Mouse (Mus musculus): ENCODE measurements around the gene Hrct1. TPM values are rescaled to one million over a fixed set of nuclear protein-coding genes. Genes with fewer than 3 reads are reported as not detected.

The Hrct1 gene
- polyA plus RNA-seq, 1 experiment from 2014 or later: 0.25 TPM

DNA sequence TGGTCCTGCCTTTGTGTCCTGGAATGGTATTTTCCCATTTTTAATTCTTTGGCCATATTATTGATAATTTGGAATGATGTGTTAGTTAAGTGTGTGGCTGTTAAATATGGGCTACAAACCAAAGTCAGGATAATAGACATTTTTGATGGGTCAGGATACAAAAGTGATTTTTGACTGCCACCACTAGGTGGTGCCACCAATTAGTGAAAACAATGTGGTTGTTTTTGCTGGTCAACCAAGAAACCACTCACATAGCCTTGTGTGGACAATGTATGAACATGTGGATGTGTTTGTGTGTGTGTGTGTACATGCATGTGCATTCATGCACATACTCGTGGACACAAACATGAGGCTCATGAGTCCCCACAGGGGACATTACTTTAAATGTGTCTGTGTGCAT lies 2.2 kb upstream of the Hrct1 start:
- Histone ChIP-seq H3K36me3 (ENCODE audit: control insufficient read depth, insufficient read depth, low read length) (no peaks in the 10 kb centered on the region), H3K27me3 (ENCODE audit: control insufficient read depth, insufficient read depth, low read length) (no peaks in the 10 kb centered on the region), H3K27ac (ENCODE audit: low read depth, low read length) (no peak overlapping the region), H3K4me3 (ENCODE audit: low read depth, low read length) (no peak overlapping the region), H3K9me3 (ENCODE audit: control insufficient read depth, low read length) (no peaks in the 10 kb centered on the region), H3K4me1 (ENCODE audit: control insufficient read depth, insufficient read depth, low read length) (no peaks in the 10 kb centered on the region), H3K4me2 (no peak overlapping the region), H3K9ac (ENCODE audit: low read length) (no peak overlapping the region)
- 30% methylated on average over 1 of the region's 1 CpGs for WGBS
- DNase-seq (ENCODE audit: low spot score, missing footprints): peak; percentile 90
- ATAC-seq (ENCODE audit: low FRiP score): no peak

DNA sequence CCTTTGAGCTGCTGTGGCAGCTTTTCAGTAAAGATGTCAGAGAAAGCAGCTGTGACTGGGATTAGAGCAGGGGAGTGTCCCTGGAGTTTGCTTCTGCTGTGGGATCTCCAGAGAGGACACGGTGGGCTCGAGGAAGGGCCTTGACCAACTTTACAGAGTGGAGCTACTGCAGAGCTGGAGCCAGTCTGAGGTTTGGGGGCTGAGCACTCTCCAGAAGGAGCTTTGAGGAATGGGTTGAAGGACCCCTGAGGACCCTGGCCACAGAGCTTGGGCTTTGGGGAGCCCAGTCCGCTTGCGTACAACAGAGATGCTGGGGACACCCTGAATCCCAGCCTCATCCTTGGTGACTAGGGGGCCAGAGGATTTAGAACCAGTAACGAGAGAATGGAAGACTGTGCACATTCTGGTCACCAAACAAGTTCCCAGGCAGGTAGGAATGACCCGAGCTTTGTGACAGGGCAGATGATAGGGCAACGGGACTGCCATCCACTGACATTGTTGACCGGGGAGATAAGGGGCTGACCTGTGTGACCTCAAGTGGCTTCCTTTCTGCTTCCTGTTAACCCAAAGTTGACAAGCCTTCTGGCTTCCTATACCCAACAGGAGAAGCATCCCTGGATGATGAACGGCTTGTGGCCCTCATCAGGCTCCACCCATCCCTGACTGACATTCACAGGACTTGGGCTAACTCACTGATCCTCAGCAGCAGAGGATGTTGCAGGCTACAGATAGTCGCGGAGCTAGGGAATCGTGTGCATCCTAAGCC lies 577 bp upstream of the Hrct1 start:
- WGBS: 74% methylated on average over 12 of the region's 12 CpGs

DNA sequence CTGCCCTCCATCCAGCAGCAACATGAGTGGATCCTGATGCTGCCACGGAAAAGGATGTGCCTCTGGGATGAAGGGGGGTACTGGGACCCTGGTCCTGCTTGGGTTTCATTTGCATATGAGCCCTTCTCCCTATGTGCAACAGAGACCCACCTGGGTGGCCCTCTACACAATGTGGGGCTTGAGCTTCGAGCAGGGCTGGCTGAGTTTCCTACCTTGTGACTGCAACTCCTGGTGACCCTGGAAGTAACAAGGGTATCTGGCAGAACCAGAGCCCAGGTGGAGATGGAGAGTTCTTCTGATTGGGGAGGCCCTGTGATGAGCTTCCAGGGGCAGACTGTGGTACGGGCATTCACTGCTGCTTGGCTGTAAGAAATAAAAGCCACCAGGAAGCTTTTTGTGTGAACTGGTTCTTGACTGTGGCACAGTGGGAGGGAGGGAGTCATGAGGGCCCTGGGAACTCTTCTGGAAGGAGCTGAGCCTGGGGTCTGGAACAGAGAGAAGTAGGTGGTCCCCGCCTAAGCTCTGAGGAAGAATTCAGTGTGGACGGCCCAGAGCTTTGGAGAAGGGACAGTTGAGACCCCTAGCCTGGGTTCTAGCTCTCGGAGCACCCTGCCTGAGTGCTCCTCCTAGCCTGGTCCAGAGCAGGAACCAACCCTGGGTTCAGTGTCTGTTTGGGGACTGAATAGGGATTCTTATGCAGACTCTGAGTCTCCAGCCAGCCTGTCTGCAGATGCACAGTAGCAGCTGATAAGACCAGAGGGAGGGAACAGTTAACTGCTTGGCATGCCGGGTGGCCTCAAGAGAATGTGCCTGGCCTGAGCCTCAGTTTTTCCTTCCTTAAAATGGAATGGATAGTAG lies 959 bp downstream of the Hrct1 start:
- Histone ChIP-seq H3K4me3 (ENCODE audit: low read depth, low read length) (no peak overlapping the region), H3K9ac (ENCODE audit: low read length) (no peak overlapping the region), H3K36me3 (ENCODE audit: control insufficient read depth, insufficient read depth, low read length) (no peaks in the 10 kb centered on the region), H3K4me1 (ENCODE audit: control insufficient read depth, insufficient read depth, low read length) (no peaks in the 10 kb centered on the region), H3K27ac (ENCODE audit: low read depth, low read length) (no peak overlapping the region), H3K9me3 (ENCODE audit: control insufficient read depth, low read length) (no peaks in the 10 kb centered on the region), H3K27me3 (ENCODE audit: control insufficient read depth, insufficient read depth, low read length) (no peaks in the 10 kb centered on the region), H3K4me2 (no peak overlapping the region)
- WGBS: 75% methylated on average over 7 of the region's 7 CpGs
- no peak for DNase-seq (ENCODE audit: low spot score, missing footprints)
- ATAC-seq (ENCODE audit: low FRiP score): no peak

More for the DNA sequence above, 577 bp upstream of the Hrct1 start:
- no peak overlapping the region for H3K4me3 ChIP-seq (ENCODE audit: low read depth, low read length)
- H3K27ac ChIP-seq (ENCODE audit: low read depth, low read length): no peak overlapping the region
- no peaks in the 10 kb centered on the region for H3K4me1 ChIP-seq (ENCODE audit: control insufficient read depth, insufficient read depth, low read length)
- H3K4me2 ChIP-seq: no peak overlapping the region
- no peak for ATAC-seq (ENCODE audit: low FRiP score)
- H3K9ac ChIP-seq (ENCODE audit: low read length): no peak overlapping the region
- H3K27me3 ChIP-seq (ENCODE audit: control insufficient read depth, insufficient read depth, low read length): no peaks in the 10 kb centered on the region
- H3K9me3 ChIP-seq (ENCODE audit: control insufficient read depth, low read length): no peaks in the 10 kb centered on the region
- H3K36me3 ChIP-seq (ENCODE audit: control insufficient read depth, insufficient read depth, low read length): no peaks in the 10 kb centered on the region
- DNase-seq (ENCODE audit: low spot score, missing footprints): no peak

DNA sequence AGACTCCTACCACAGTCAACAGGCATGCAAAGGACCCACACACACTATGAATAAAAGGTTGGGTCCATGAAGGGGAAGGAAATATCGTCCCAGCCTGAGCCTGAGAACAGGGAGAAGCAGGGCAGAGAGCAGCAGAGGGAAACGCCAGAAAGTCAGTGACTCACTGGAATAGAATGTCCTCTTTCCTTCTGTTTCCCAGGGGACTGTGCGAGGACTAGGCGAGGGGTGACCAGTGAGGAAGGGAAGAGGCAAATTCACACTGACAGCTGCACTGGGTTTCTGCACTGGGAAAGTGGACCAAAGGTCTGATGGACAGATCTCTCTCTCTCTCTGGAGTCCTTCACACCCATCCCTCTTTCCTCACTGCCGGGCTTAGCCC lies 1.6 kb downstream of the Hrct1 start:
- Histone ChIP-seq H3K36me3 (ENCODE audit: control insufficient read depth, insufficient read depth, low read length) (no peaks in the 10 kb centered on the region), H3K4me2 (no peak overlapping the region), H3K9me3 (ENCODE audit: control insufficient read depth, low read length) (no peaks in the 10 kb centered on the region), H3K27ac (ENCODE audit: low read depth, low read length) (no peak overlapping the region), H3K4me1 (ENCODE audit: control insufficient read depth, insufficient read depth, low read length) (no peaks in the 10 kb centered on the region), H3K4me3 (ENCODE audit: low read depth, low read length) (no peak overlapping the region), H3K27me3 (ENCODE audit: control insufficient read depth, insufficient read depth, low read length) (no peaks in the 10 kb centered on the region), H3K9ac (ENCODE audit: low read length) (no peak overlapping the region)
- ATAC-seq (ENCODE audit: low FRiP score) (no peak), DNase-seq (ENCODE audit: low spot score, missing footprints) (no peak)
- WGBS: 60% methylated on average over 5 of the region's 5 CpGs

DNA sequence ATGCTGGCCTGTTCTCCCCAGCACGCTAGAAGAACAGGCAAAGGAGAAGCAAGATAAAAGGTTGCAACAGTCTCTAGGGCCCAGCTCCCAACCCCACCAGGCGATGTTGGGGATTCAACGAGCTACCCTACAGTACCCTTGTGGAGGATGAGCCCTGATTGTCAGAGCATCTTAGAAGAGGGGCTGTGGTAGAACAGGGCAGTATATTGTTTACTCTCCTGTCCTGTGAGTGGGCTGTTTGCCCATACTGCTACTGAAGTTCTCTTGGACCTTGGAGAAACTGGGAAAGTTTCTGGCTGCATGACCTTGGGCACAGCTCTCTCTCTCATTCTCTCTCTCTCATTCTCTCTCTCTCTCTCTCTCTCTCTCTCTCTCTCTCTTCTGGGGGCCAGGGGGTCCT lies 2.1 kb downstream of the Hrct1 start:
- Histone ChIP-seq H3K9me3 (ENCODE audit: control insufficient read depth, low read length) (no peaks in the 10 kb centered on the region), H3K36me3 (ENCODE audit: control insufficient read depth, insufficient read depth, low read length) (no peaks in the 10 kb centered on the region), H3K4me1 (ENCODE audit: control insufficient read depth, insufficient read depth, low read length) (no peaks in the 10 kb centered on the region), H3K27ac (ENCODE audit: low read depth, low read length) (no peak overlapping the region), H3K4me2 (no peak overlapping the region), H3K4me3 (ENCODE audit: low read depth, low read length) (no peak overlapping the region), H3K9ac (ENCODE audit: low read length) (no peak overlapping the region), H3K27me3 (ENCODE audit: control insufficient read depth, insufficient read depth, low read length) (no peaks in the 10 kb centered on the region)
- ATAC-seq (ENCODE audit: low FRiP score): no peak
- DNase-seq (ENCODE audit: low spot score, missing footprints): no peak
- 71% methylated on average over 3 of the region's 3 CpGs for WGBS

DNA sequence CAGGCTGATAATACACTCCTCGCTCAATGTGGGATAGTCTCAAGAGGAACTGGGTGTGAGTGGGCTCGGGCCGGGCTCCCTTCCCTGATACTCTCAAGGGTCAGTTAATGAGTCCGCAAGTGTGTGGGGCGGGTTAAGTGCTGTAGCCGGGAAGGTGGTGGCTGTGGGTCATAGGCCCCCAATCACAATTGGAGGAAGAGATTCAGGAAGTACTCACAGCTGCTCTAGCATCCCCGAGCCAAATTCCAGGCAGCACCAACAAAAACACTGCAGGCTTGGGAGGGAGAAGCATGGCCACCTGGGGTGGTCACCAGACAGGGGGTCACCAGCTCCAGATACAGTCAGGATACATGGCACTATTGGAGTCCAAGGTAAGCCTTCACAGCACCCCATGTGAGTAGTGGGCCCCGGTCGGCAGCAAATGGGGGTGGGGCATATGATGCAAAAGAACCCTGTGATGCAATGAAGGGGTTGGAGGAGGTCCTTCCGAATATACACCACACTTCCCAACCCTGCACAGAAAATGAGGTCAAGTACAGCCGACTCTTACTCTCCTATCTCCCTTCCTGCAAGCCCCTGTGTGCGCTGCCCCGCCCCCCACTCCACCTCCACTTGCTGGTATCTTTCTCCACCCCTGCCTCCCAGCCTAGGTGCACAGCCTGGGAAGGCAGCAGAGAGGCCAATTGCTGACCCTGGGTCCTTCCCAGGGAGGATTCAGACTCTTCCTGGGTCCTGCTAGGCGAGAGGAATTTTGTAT lies 3.0 kb downstream of the Hrct1 start, which contains the start of gene Spaar:
TSS of gene Spaar (plus strand) at position 241 of the 757 bp plus-strand sequence.
- no peak within 1 kb of the TSS for H3K4me3 ChIP-seq (ENCODE audit: low read depth, low read length)
- no peaks in the 10 kb centered on the region for H3K4me1 ChIP-seq (ENCODE audit: control insufficient read depth, insufficient read depth, low read length)
- no peak within 1 kb of the TSS for H3K27ac ChIP-seq (ENCODE audit: low read depth, low read length)
- H3K27me3 ChIP-seq (ENCODE audit: control insufficient read depth, insufficient read depth, low read length): no peaks in the 10 kb centered on the region
- DNase-seq (ENCODE audit: low spot score, missing footprints) (no peak), ATAC-seq (ENCODE audit: low FRiP score) (no peak)
- no peaks in the 10 kb centered on the region for H3K36me3 ChIP-seq (ENCODE audit: control insufficient read depth, insufficient read depth, low read length)
- H3K4me2 ChIP-seq: no peak within 1 kb of the TSS
- H3K9ac ChIP-seq (ENCODE audit: low read length): no peak within 1 kb of the TSS
- 74% methylated on average over 14 of the region's 14 CpGs for WGBS
- no peaks in the 10 kb centered on the region for H3K9me3 ChIP-seq (ENCODE audit: control insufficient read depth, low read length)

DNA sequence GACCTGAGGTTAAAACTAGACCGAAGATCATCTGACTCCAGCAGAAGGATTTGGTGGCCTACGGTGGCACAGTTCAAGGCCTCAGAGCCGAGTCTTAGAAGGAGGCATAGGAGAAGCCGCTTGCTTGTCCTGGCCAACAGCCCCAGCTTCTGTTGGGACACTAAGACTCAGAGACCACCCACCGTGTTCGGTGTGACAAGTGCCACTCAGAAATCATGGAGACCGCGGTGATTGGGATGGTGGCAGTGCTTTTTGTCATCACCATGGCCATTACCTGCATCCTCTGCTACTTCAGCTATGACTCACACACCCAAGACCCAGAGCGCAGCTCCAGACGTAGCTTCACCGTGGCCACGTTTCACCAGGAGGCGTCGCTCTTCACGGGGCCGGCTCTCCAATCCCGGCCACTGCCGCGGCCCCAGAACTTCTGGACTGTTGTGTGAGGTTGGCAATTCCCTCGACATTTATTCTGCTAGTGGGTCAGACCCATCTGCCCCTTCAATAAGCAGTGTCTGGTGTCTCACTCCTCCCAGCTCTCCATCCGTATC lies 3.8 kb downstream of the Hrct1 start:
- WGBS: 69% methylated on average over 21 of the region's 21 CpGs
- Histone ChIP-seq H3K36me3 (ENCODE audit: control insufficient read depth, insufficient read depth, low read length) (no peaks in the 10 kb centered on the region), H3K27me3 (ENCODE audit: control insufficient read depth, insufficient read depth, low read length) (no peaks in the 10 kb centered on the region), H3K4me3 (ENCODE audit: low read depth, low read length) (no peak overlapping the region), H3K9me3 (ENCODE audit: control insufficient read depth, low read length) (no peaks in the 10 kb centered on the region), H3K9ac (ENCODE audit: low read length) (no peak overlapping the region), H3K4me2 (no peak overlapping the region), H3K27ac (ENCODE audit: low read depth, low read length) (no peak overlapping the region), H3K4me1 (ENCODE audit: control insufficient read depth, insufficient read depth, low read length) (no peaks in the 10 kb centered on the region)
- no peak for ATAC-seq (ENCODE audit: low FRiP score)
- DNase-seq (ENCODE audit: low spot score, missing footprints): no peak

DNA sequence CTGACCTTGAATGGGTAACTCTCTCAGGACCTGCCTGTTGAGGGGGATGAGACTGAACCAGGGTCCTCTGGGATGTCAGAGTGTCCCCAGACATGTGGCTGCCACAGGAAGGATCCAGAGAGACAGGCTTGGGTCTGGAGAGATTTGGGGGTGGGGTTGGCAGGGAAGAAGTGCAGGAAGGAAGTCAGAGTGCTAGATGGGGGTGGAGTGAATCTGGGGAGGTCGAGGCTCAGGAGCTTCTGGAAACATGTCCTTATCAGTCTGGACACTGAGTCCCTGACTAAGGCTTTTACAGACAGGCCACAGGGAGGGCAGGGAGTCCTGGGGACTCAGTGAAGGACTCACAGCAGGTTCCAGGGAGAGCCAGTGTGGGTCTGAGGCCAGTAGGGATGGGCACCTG lies 5.2 kb downstream of the Hrct1 start:
- Histone ChIP-seq H3K4me1 (ENCODE audit: control insufficient read depth, insufficient read depth, low read length) (no peaks in the 10 kb centered on the region), H3K36me3 (ENCODE audit: control insufficient read depth, insufficient read depth, low read length) (no peaks in the 10 kb centered on the region), H3K4me3 (ENCODE audit: low read depth, low read length) (no peak overlapping the region), H3K9ac (ENCODE audit: low read length) (no peak overlapping the region), H3K9me3 (ENCODE audit: control insufficient read depth, low read length) (no peaks in the 10 kb centered on the region), H3K27ac (ENCODE audit: low read depth, low read length) (no peak overlapping the region), H3K4me2 (no peak overlapping the region), H3K27me3 (ENCODE audit: control insufficient read depth, insufficient read depth, low read length) (no peaks in the 10 kb centered on the region)
- WGBS: 44% methylated on average over 1 of the region's 1 CpGs
- DNase-seq (ENCODE audit: low spot score, missing footprints) (no peak), ATAC-seq (ENCODE audit: low FRiP score) (no peak)

Data from midbrain, embryonic 11.5 days (tissue).